Mouse (Mus musculus): Measurements from ENCODE around the gene Ntrk1.

Ntrk1 gene

DNA sequence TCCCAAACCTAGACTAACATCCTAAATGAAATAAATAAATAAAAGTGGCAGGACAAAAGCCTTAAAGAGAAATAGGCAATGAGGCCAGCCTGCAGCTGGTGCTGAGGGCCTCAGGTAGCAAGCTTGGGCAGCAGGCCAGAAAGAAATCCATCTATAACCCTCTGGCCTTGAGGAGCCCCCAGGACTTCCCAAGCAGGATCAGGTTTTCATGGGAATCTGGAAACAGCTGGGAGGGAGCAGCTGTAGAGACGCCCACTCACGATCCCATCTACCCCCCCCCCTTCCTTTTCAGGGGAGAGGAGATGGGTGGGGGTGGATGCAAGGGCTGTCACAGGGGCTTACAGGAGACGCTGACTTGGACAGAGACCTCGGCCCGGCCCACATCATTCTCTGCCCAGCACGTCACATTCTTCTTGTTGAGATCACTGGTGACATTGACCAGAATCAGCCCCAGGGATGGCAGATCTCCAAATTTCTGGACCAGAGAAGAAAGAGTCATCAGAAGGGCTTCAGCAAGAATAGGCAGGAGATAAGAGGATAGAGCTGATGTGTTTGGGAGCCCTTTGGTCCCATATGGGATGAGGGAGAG lies 9.2 kb downstream of the Ntrk1 start:
- no peak for DNase-seq (ENCODE audit: low read depth, low spot score)

DNA sequence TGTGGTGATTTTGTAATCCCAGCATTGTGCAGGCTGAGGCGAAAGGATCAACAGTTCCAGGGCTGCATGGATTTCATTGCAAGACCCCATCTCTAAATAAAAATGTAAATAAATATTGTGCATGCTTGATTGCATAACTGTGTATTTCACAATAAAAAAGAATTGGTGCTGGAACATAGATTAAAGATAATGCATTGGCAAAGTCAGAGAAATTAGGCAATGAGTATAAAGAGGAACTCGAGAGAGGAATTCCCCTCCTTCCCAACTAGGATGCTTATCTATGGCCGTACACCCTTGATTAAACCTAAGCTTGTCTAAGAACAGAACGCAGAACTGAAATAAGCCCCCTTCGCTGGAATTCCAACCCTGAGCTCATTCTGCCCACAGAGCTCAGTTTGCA lies 9.8 kb downstream of the Ntrk1 start:
- DNase-seq (ENCODE audit: low read depth, low spot score) = no peak

DNA sequence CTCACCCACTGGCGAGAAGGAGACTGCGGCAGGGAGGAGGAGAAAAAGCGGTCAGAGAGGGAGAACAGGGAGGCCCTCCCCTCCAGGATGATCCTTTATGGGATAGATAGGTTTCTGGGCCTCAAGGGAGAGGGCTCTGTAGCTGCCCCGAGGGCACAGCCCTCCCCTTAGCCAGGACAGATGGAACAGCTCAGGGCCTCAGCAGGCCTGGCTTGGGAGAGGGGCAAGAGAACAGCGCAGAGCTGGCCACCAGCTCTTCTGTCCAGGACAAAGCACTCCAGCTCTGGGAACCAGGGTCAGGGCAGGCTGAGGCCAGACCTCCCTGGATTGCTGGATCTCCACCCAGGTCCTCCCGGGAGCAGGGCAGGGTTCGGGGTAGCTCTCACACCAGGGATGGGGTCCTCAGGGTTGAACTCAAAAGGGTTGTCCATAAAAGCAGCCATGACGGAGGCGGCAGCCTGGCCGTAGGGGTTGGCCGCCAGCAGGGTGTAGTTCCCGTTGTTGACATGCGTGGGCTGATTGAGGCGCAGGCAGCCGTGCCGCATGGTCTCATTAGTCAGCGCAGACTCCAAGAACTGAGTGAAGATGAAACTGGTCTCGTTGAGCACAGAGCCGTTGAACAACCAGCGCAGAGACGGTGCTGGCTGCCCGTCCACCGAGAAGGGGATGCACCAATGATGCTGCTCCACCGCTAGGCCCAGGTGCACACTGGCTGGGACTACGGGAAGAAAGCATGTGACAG lies 11.5 kb downstream of the Ntrk1 start:
- DNase-seq (ENCODE audit: low read depth, low spot score) = no peak

DNA sequence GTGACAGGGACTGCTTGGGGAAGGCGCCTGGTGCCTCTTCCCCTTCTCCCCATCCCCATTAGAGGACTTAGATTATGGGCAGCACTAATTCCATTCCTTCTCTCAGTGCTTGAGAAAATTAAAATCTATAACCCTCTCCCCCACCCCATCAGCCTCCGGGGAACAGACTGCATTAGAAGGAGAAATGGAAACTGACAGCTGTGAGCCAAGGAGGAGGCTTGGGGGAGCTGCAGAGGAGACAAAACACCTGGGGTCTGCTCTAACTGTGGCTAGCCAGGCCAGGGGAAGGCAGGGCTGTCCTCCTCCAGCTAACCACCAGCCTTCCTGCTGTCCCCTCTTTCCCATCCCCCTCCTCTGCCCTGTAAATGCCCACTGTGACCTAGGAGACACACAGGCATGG lies 15.9 kb downstream of the Ntrk1 start:
- no peak for DNase-seq (ENCODE audit: low read depth, low spot score)

DNA sequence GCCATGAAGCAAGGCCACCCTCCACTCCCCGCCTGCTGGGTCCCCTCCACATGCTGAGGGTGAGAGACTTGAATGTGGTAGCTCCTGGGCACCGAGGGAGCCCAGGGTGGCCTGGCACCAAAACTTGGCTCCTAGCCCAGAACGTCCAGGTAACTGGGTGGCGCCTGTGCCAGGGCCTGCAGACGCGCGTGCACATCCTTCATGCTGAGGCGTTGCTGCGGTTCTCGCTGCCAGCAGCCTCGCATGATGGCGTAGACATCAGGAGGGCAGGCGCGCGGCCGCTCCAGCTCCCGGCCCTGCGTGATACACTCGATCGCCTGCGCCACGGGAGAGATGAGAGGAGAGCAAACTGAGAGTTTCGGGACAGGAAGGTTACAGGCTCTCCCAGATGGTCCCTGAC lies 16.7 kb downstream of the Ntrk1 start:
- no peak for DNase-seq (ENCODE audit: low read depth, low spot score)

DNA sequence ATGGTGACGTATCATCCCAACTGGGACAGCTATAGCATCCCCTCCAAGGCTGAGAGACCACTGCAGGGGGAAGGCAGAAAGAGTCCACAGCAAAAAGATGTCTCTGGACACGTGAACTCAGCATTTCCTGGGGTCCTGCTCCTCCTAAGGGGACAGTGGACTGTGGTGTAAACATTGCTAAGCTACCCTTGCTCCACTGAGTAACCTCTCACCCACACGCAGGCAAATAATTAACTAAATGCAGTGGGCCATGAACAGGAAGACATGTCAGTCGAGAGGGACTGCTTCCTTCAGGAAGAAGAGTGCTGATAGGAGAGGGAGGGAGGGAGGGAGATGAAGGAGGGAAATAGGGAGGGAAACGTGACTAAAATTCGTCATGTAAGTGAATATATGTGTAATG lies 23.9 kb downstream of the Ntrk1 start:
- DNase-seq (ENCODE audit: low read depth, low spot score) = no peak

DNA sequence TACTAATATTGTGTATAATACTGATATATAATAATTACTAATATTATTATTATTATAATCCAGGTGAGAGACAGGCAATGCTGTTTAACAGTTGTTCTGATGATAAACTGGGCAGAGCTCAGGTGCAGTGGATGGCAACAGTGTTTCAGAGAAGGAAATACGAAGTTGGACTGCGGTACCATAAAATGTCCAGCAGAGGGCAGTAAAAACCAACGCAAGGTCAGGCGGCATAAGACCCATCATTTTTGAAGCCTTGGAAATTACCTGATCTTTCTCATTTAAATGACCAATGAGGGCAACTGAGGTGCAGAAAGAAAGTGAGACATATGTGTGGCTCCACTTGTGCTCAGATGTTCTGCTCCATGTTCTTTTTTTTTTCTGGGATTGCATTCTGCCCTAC lies 24.7 kb downstream of the Ntrk1 start:
- peak; percentile 30 for DNase-seq (ENCODE audit: low read depth, low spot score)

DNA sequence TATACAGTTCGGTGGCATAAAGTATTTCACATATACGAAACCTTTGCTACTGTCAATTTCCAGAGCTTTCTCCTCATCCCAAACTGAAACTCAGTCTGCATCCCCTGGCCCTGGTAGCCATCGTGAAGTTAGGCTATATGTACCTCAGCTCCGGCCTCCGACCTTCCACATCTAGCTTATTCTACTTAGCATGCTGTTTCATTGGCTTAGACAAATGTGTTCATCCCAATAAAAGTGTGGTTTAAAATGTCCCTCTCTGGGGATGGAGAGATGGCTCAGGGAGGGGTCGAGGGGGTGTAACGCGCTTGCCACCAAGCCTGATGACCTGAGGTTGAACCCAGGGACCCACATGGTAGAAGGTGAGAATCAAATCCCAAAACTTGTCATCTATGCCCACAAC lies 25.5 kb downstream of the Ntrk1 start:
- DNase-seq (ENCODE audit: low read depth, low spot score) = no peak

DNA sequence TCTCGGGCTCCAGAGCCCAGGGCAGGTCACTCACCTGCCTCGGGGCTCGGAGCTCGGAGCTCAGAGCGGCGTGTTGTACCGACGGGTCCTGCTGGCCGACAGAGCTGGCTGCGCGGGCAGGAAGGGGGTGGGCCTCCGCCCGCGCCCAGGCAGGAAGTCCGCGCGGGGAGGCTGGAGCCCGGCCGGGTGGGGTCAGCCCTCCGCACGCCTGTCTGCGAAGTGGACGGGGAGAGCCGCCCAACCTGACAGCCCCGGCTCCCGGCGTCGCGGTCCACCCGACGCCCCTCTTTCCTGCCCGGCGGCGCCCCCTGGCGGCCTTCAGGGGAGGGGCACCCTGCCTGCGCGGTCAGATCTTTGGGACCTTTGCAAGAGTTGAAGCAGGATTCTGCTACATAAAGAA lies 26.1 kb downstream of the Ntrk1 start:
- DNase-seq (ENCODE audit: low read depth, low spot score) = no peak

DNA sequence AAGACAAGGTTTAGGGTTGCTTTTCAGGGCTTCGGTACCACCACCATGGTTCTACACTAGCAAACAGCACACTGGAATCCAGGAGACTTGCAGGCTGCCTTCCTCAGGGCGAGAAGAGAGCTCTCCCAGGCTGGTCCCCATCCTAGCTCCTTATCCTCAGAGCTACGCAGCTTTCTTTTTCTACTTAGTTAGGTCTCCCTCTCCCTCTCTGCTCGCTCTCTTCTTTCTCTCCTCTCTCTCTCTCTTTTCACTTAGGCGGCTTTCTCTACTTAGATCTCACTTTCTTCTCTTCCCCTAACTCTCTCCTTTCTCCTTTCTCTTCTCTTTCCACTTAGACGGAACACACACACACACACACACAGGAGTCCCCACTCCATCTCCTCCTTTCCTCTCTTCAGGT lies 26.5 kb downstream of the Ntrk1 start:
- no peak for DNase-seq (ENCODE audit: low read depth, low spot score)

DNA sequence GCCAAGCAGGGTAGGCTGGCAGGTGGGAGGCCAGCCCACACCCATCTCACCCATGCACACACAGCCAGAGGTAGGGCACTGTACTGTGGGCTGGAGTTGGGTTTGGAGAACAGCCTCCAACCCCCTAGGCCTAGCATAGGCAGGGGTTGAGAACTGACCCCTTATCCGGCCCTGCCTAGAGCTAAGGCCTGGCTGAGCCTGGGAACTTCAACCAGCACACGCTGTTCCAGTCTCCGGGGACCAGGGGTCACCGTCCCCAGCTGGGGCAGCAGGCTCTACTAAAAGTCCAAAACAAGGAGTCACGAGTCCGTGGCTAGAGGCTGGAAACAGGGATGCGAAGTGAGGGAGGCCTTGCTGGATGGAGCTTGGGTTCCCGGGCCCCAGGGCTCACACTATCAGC lies 27.2 kb downstream of the Ntrk1 start:
- no peak for DNase-seq (ENCODE audit: low read depth, low spot score)

DNA sequence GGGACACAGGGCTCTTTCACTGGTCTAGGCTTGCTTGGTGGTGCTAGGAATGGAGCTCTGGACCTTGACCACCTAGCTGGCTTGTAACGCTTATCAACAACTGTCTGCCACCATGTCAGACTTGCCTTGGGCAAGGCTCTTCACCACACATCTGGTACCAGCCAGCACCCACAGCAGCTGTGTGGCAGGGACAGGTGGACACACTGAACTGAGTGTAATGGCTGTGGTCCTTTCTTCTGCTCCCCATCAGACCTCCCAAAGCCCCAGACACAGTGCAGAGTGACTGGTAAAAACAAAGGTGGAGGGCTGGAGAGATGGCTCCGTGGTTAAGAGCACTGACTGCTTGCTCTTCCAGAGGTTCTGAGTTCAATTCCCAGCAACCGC lies 28.7 kb downstream of the Ntrk1 start:
- no peak for DNase-seq (ENCODE audit: low read depth, low spot score)

DNA sequence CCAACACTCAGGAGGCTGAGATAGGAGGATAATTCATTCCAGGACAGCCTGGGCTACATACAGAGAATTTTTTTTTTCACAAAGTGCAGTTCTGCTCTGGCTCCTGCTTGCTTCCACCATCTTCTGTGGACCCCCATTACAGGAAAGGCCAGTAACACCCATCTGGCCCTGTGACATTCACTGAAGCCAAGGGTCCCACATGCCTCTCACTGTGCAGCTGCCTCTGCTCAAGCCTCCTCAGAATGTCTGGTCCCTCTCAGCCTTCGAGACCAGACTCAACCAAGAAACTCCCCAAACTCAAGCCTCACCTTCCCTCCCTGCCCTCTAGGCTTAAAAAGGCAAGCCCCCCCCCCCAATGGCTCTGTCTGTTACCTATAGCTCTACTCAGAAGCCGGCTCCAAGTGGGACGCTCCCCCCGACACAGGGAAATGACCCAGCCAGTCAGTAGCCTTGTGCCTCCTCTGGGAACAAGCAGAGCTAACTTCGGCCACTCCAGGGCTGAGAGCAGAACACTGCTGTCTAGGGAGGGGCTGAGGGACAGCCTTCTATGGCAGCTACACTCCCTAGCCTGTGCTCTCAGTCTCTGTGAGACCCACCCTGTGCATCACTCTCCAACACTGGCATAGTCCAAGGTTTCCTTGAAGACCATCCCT lies 29.2 kb downstream of the Ntrk1 start:
- DNase-seq (ENCODE audit: low read depth, low spot score) = no peak

DNA sequence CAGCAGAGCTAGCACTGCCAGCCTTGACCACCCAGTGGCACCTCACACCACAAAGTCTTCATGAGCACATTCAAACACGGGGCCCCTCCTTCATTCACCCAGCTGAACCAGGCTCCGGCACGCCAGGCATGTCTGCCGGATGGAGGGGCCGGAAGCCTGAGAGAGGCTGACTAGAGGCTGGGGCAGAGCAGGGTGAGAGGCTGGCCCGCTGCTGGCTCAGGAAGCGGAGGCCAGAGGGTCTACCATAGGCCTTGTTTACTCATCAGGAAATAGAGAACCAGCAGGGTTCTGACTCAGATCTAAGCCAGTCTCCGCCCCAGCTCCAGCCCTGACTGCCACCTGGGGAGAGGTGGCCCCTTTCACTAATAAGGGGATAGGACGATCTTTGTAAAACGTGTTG lies 29.9 kb downstream of the Ntrk1 start:
- no peak for DNase-seq (ENCODE audit: low read depth, low spot score)

DNA sequence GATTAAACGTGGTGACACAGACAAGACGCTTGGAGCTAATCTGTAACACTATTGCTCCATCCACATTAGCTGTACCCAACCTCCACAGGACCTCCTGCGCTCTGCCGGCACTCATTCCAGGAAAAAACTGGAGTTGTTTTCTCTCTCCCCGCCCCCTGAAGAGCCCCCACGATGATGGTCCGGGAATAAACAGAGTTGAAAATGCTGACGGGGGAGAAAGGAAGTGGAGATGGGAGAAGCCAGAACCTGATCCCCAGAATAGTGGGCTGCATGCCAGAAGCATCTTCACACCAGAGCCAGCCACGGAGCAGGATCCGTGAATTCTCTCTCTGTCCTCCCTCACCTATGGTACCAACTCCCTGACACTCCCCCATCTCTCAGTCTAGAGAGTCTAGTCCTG lies 30.5 kb downstream of the Ntrk1 start:
- no peak for DNase-seq (ENCODE audit: low read depth, low spot score)

DNA sequence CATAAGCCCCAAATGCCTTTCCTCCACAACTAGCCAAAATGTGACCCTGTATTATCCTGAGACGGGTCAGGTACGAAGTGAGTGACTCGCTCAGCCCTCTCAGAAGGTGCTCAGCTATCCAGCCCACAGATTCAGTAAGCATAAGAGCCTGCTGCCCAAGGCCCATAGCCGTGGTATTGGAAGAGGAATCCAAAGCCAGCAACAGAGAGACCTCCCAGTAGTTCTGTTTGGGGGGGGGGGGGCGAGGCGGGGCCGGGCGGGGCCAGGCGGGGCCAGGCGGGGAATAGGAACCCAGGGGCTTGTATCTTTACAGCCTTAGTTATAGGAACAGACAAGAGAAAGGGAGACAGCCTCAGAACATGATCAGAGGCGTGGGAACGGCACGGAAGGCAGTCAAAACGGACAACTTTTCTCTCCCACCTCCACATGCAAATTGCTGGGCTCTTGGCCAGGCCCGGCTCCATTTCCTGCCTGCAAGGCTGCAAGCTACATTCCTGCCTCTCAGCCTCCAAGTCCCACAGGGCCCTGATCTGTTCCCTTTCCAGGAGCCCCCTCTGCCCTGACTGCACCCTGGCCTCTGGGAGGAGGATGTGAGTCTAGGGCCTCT lies 31.2 kb downstream of the Ntrk1 start:
- DNase-seq (ENCODE audit: low read depth, low spot score) = no peak

DNA sequence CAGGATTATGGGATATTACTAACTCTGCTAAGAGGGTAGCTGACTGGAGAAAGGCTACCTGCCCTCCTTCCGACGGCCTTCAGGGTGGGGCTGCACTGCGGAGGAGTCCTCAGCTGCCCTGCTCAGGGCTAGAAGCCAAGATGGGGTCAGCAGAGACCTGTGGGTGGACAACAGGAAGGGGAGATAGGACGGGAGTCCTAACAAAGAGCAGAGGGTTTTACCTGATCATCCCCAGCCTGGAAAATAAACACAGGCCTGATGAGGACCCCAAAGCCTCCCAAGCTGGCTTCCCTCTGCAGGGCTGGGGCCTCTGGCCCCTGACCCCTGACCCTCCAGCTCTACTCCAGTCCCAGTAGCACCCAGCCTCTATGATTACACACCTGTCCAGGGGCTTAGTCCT lies 31.8 kb downstream of the Ntrk1 start:
- DNase-seq (ENCODE audit: low read depth, low spot score) = no peak

DNA sequence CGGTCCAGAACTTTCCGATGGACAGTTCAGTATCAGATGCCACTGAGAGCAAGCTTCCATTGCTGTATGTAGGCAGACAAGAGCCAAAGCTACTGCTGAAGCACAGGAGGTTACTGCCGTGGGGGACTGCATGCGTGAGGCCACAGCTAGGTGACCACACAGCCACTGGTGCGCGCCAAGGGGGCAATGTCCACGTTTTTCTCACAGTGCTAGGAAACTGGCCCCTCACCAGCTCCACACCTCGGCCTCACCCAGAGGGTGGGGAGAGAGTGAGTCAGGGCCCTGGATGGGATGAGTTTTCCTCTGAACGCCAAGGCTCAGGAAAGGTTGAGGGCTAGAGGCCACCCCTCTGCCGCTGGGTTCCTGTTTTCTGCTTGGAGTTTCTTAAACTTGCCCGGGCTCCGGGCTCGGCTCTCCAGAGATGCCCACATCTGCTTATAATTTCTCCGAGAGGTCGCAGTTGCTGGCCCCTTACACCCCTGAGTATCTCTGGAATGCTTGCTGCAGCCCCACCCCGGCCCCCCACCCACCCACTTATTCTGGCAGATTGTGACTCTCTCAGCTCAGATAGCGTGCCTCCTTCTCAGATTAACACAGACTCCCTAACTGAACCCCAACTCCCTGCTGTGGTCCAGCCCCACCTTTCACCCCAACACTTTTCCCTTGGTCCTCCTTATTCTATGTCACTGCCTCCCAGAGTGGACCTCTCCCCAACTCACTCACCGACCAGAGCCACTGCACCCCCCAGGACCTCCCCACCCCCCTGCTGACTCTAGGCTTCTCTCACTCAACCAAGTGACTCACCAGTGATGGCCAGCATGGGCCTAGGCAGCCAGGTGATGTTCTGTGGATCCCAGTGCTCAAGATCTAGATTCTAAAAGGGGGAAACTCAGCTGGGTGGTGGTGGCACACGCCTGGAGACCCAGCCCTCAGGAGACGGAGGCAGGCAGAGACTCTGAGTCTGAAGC lies 33.3 kb downstream of the Ntrk1 start:
- DNase-seq (ENCODE audit: low read depth, low spot score) = no peak

DNA sequence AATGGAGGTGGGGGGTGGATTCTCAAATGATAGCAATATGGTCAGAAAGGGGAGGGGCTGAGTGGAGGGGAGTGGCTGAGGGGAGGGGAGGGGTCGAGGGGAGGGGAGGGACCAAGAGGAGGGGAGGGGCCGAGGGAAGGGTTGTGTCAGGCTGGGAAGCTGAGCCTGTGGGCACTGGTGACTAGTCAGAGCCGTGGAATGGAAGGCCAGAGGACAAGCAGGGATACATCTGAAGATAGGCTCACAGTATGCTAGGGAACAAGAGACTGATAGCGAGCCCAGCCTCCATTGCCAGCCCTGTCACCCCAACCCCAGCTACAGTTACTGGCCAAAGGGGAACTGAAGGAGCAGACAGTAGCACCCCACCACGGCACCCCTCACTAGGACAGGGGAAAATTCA lies 36.3 kb downstream of the Ntrk1 start:
- DNase-seq (ENCODE audit: low read depth, low spot score) = no peak

DNA sequence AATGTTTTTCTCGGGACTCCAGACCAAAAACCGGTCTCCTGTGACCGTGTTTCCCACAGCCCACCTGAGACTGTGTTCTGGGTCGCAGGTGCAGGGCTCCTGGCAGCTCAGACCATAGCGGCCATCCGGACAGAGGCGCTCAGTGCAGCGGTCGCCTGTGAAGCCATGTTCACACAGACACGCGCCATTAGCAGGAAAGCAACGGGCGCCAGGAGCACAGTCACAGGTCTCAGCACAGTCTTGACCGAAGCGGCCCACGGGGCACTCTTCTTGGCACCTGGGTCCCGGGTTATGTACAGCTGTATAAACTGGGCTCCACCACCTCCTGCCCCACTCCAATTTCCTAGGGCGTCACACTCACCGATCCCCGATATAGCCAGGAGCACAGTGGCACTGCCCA lies 38.5 kb downstream of the Ntrk1 start:
- no peak for DNase-seq (ENCODE audit: low read depth, low spot score)

DNA sequence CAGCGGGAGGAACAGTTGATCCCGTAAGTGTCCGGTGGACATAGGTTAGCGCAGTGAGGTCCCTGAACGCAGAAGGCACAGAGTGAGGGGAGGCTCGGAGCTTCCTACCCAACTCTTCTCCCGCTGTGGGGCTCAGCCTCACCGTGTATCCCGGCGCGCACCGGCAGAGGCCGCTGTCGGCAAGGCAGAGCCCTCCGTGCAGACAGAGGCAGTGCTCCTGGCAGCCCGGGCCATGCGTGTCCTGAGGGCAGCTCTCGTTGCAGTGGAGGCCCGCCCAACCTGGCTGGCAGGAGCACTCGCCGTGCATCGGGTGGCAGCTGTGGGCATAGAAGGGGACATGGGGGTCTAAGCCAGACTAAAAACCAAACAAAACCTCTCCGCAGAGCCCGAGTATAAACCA lies 39.0 kb downstream of the Ntrk1 start:
- peak; percentile 20 for DNase-seq (ENCODE audit: low read depth, low spot score)

DNA sequence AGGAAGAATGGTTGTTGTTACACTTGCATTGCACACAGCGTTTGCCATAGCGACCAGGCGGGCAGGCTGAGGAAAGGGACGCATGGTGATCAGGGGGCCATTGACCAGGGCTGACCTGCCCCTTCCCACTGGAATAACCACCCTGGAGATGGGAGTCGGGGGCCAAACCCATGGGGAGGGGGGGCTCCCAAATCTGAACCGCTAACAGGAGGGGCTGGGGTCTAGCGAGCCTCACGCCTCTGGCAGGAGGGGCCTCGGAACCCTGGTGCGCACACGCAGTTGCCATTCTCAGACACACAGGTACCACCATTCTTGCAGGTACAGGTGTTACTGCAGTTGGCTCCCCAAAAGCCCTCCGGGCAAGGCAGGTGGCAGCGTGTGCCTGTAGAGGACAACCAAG lies 41.1 kb downstream of the Ntrk1 start:
- no peak for DNase-seq (ENCODE audit: low read depth, low spot score)
